Mouse (Mus musculus) thymus, adult 2 months (tissue): Measurements from ENCODE around the gene Acsm2. TPM values are rescaled to one million over a fixed set of nuclear protein-coding genes. Genes with fewer than 3 reads are reported as not detected.

Experiments used
- DNase-seq: peaks from one replicate; pipeline ENCODE4 v3.0.0; 2021
- H3K27ac ChIP-seq: fragments of 200-500 bp; 2 replicates; pipeline ENCODE4 v1.5.1; 2012; ENCODE audit warnings: low read length, control low read depth; ENCODE audit not compliant: control insufficient read depth, insufficient read depth
- H3K27me3 ChIP-seq: fragments of 200-500 bp; 2 replicates; pipeline ENCODE4 v1.6.1; 2012; ENCODE audit warnings: mild to moderate bottlenecking, low read length, moderate library complexity, mixed read lengths; ENCODE audit not compliant: control insufficient read depth, insufficient read depth
- H3K36me3 ChIP-seq: fragments of 200-500 bp; 2 replicates; pipeline ENCODE4 v1.6.1; 2012; ENCODE audit warnings: mild to moderate bottlenecking, low read length, moderate library complexity; ENCODE audit not compliant: control insufficient read depth, insufficient read depth
- H3K4me1 ChIP-seq: fragments of 200-500 bp; replicated peaks from 2 replicates; pipeline ENCODE4 v1.6.1; 2012; ENCODE audit warnings: low read length; ENCODE audit not compliant: control insufficient read depth, insufficient read depth
- H3K4me3 ChIP-seq: fragments of 200-500 bp; 2 replicates; pipeline ENCODE4 v1.5.1; 2012; ENCODE audit warnings: mild to moderate bottlenecking, low read length, control low read depth, moderate library complexity; ENCODE audit not compliant: control insufficient read depth, insufficient read depth
- CTCF ChIP-seq: fragments of 200-500 bp; IDR thresholded peaks from 2 replicates; pipeline ENCODE4 v1.5.1; 2012; ENCODE audit warnings: mild to moderate bottlenecking, control low read depth, low read length, moderate library complexity, borderline replicate concordance; ENCODE audit not compliant: control insufficient read depth, poor library complexity, insufficient read depth; ENCODE audit errors: extremely low read depth
- POLR2A ChIP-seq: fragments of 200-500 bp; IDR thresholded peaks from 2 replicates; pipeline ENCODE4 v1.6.1; 2012; ENCODE audit warnings: mild to moderate bottlenecking, low read length, control low read depth, moderate library complexity; ENCODE audit not compliant: control insufficient read depth, poor library complexity, insufficient read depth; ENCODE audit errors: extremely low read depth
- WGBS: fragments of 180-500 bp; shearing (Covaris S2); methylation state at CpG from one replicate; pipeline ENCODE4 v1.1.7; 2018; 5-methylcytosine and 5-hydroxymethylcytosine counted together
- polyA plus RNA-seq: library from polyadenylated mRNA; depleted of rRNA; stranded (reverse); fragments of >200 nt; gene quantifications from 2 replicates; pipeline ENCODE4 v1.2.3, GENCODE M21; 2012

Acsm2 gene
- polyA plus RNA-seq, 1 experiment, result 0.65 TPM

DNA sequence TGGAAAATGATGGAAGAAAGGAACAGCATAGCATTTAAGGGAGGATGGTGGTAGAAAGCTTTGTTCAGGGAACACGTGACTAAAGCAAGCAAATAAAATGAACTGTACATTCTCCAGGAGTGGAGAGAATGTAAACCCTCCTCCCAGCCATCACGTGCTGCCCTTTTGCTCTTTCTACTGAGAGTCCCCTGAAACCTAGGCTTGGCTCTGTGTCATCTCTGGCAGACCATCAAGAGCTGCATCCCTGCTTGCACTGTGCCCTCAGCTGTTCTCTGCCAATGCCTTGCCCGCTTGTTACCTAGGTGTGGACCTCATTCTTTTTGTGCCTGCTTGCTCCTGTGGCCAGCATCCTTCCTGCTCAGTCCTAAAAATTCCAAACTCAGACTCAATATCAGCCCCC lies 32.3 kb upstream of the Acsm2 start:
- H3K4me3 ChIP-seq, result no peak overlapping the region
- no peaks in the 10 kb centered on the region for H3K27me3 ChIP-seq
- no peaks in the 10 kb centered on the region for H3K4me1 ChIP-seq
- DNase-seq, result no peak
- no peaks in the 10 kb centered on the region for H3K36me3 ChIP-seq
- TF ChIP-seq CTCF (no peak), POLR2A (no peak)
- 88% methylated on average over 3 of the region's 3 CpGs for WGBS
- no peak overlapping the region for H3K27ac ChIP-seq

- DNase-seq, result no peak
- Histone ChIP-seq H3K36me3 (no peaks in the 10 kb centered on the region), H3K4me1 (no peaks in the 10 kb centered on the region), H3K27ac (no peak overlapping the region), H3K4me3 (no peak overlapping the region), H3K27me3 (no peaks in the 10 kb centered on the region)
- no peak for TF ChIP-seq CTCF
- TF ChIP-seq POLR2A, result no peak
- WGBS, result 81% methylated on average over 1 of the region's 1 CpGs
These were observed 31.8 kb upstream of the Acsm2 start for GRCm38 (mm10) chr7:119522385-119522784.

DNA sequence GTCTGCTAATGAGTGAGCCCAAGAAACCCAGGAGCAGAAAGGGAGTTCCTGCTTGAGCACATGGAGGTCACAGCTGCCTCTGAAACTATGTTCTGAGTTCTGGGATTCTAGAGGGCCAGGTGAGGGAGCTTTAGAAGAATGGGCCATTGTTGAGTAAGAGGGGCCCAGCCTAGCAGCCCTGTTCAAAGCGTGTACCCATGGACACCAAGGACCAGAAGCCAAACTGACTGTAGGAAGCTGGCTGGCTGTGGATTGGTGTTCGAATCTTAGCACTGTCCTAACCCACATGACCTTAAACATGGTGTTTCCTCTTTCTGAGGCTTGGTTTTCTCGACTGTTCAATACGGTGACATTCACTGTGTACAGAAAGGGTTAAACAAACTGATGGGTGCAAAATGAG lies 30.8 kb upstream of the Acsm2 start, which contains the start of gene Pdilt:
Gene Pdilt (minus strand): TSS at position 101 of the 400 bp plus-strand sequence.
- 61% methylated on average over 4 of the region's 4 CpGs for WGBS
- no peaks in the 10 kb centered on the region for H3K4me1 ChIP-seq
- DNase-seq, result no peak
- no peaks in the 10 kb centered on the region for H3K27me3 ChIP-seq
- no peak for TF ChIP-seq POLR2A
- no peak for TF ChIP-seq CTCF
- no peaks in the 10 kb centered on the region for H3K36me3 ChIP-seq
- H3K27ac ChIP-seq, result no peak within 1 kb of the TSS
- no peak within 1 kb of the TSS for H3K4me3 ChIP-seq

DNA sequence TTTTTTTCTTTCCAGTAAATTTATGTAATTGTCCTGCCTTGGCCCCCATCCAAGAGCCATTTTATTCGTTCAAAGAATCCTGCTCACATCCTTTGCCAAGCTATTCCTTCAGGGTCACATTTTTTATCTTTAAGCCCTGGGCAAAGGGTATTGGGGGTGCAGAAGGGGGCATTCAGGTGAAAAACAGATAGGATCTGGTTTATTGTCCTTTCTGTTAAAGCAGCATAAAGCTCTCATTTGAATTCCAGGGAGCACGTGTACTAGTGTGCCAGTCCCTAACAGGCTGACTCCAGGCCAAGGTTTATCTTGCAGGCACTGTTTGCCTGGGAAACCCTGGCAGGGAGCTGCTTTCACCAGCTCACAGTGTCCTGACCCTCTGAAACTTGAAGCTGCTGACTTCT lies 28.3 kb upstream of the Acsm2 start:
- Histone ChIP-seq H3K4me1 (no peaks in the 10 kb centered on the region), H3K4me3 (no peak overlapping the region), H3K36me3 (no peaks in the 10 kb centered on the region), H3K27ac (no peak overlapping the region), H3K27me3 (no peaks in the 10 kb centered on the region)
- DNase-seq, result no peak
- WGBS, result 58% methylated on average over 2 of the region's 2 CpGs
- no peak for TF ChIP-seq CTCF
- TF ChIP-seq POLR2A, result no peak

GRCm38 (mm10) chr7:119526486-119526885 lies 27.7 kb upstream of the Acsm2 start:
- Histone ChIP-seq H3K4me3 (no peak overlapping the region), H3K36me3 (no peaks in the 10 kb centered on the region), H3K4me1 (no peaks in the 10 kb centered on the region), H3K27ac (no peak overlapping the region), H3K27me3 (no peaks in the 10 kb centered on the region)
- TF ChIP-seq CTCF, result no peak
- TF ChIP-seq POLR2A, result no peak
- no peak for DNase-seq
- WGBS, result 88% methylated on average over 13 of the region's 13 CpGs

- H3K4me3 ChIP-seq, result no peak overlapping the region
These were observed 27.0 kb upstream of the Acsm2 start for GRCm38 (mm10) chr7:119527135-119527534.

GRCm38 (mm10) chr7:119527548-119527947 lies 26.6 kb upstream of the Acsm2 start:
- Histone ChIP-seq H3K27ac (no peak overlapping the region), H3K4me3 (no peak overlapping the region), H3K27me3 (no peaks in the 10 kb centered on the region), H3K36me3 (no peaks in the 10 kb centered on the region), H3K4me1 (no peaks in the 10 kb centered on the region)
- TF ChIP-seq CTCF (no peak), POLR2A (no peak)
- DNase-seq, result no peak
- 63% methylated on average over 2 of the region's 2 CpGs for WGBS

More at GRCm38 (mm10) chr7:119527135-119527534, 27.0 kb upstream of the Acsm2 start:
- no peaks in the 10 kb centered on the region for H3K36me3 ChIP-seq
- WGBS, result 94% methylated on average over 1 of the region's 1 CpGs
- TF ChIP-seq POLR2A (no peak), CTCF (no peak)
- H3K27me3 ChIP-seq, result no peaks in the 10 kb centered on the region
- DNase-seq, result no peak
- H3K4me1 ChIP-seq, result no peaks in the 10 kb centered on the region
- H3K27ac ChIP-seq, result no peak overlapping the region
